Mouse (Mus musculus) ES-E14 (cell line): ENCODE results near the gene Gpat3. TPM values are rescaled to one million over a fixed set of nuclear protein-coding genes. Genes with fewer than 3 reads are reported as not detected.

Experiments
- DNase-seq: peaks from one replicate; pipeline ENCODE4 v3.0.0-alpha.2; 2013; ENCODE audit warnings: low read depth, low spot score
- H3K27ac ChIP-seq: 2 replicates; pipeline ENCODE4 v1.5.1; 2012; ENCODE audit warnings: low read depth, mild to moderate bottlenecking, low read length, moderate library complexity, mixed read lengths; ENCODE audit not compliant: poor library complexity, insufficient read depth, severe bottlenecking
- H3K36me3 ChIP-seq: 2 replicates; pipeline ENCODE4 v1.6.1; 2012; ENCODE audit warnings: mild to moderate bottlenecking, low read length, moderate library complexity, mixed read lengths; ENCODE audit not compliant: control insufficient read depth, poor library complexity, insufficient read depth, severe bottlenecking
- H3K4me1 ChIP-seq, 2 experiments: fragments of 150-350 bp in 1 of 2; sonication (generic) in 1 of 2; 2 replicates each; pipeline ENCODE4 v1.6.1; 2012; ENCODE audit warnings: low read length in 2 of 2, mild to moderate bottlenecking in 1 of 2, mixed read lengths in 1 of 2; ENCODE audit not compliant: control insufficient read depth in 2 of 2, insufficient read depth in 2 of 2, poor library complexity in 1 of 2
- H3K4me3 ChIP-seq, 2 experiments: fragments of 150-350 bp in 1 of 2; sonication (generic) in 1 of 2; 2 replicates each; pipeline ENCODE4 v1.5.1; 2012; ENCODE audit warnings: low read length in 2 of 2, low read depth in 1 of 2, mild to moderate bottlenecking in 1 of 2, mixed read lengths in 1 of 2; ENCODE audit not compliant: insufficient read depth in 1 of 2, poor library complexity in 1 of 2, severe bottlenecking in 1 of 2
- H3K9ac ChIP-seq: 2 replicates; pipeline ENCODE4 v1.6.1; 2012; ENCODE audit warnings: low read depth, mild to moderate bottlenecking, low read length, mixed read lengths; ENCODE audit not compliant: poor library complexity, insufficient read depth, severe bottlenecking
- H3K9me3 ChIP-seq: fragments of 150-350 bp; sonication (generic); 2 replicates; pipeline ENCODE4 v1.6.1; 2012; ENCODE audit warnings: low read depth, mild to moderate bottlenecking, low read length; ENCODE audit not compliant: control insufficient read depth, insufficient read depth
- CHD2 ChIP-seq: IDR thresholded peaks from 2 replicates; pipeline ENCODE4 v1.6.1; 2014; ENCODE audit warnings: mild to moderate bottlenecking, low read depth, low read length, inconsistent platforms
- HCFC1 ChIP-seq: IDR thresholded peaks from 2 replicates; pipeline ENCODE4 v1.6.1; 2012; ENCODE audit warnings: low read length, inconsistent platforms, borderline replicate concordance; ENCODE audit not compliant: insufficient read depth
- MAFK ChIP-seq: IDR thresholded peaks from 2 replicates; pipeline ENCODE4 v1.6.1; 2014; ENCODE audit warnings: mild to moderate bottlenecking, low read depth, low read length, inconsistent platforms; ENCODE audit not compliant: insufficient read depth
- ZC3H11A ChIP-seq: IDR thresholded peaks from 2 replicates; pipeline ENCODE4 v1.6.1; 2012; ENCODE audit warnings: low read depth, mild to moderate bottlenecking, inconsistent platforms, low read length, borderline replicate concordance
- ZNF384 ChIP-seq: IDR thresholded peaks from 2 replicates; pipeline ENCODE4 v1.6.1; 2012; ENCODE audit warnings: low read depth, low read length, inconsistent platforms
- in situ Hi-C, 2 experiments: fragments of 600-800 bp; cut with MboI; formaldehyde crosslinking; loops; one replicate each; pipeline ENCODE4 v1.15.1; 2025; ENCODE audit warnings: low sequenced_read_pairs in 2 of 2, inconsistent platforms in 1 of 2; ENCODE audit not compliant: unreplicated experiment in 2 of 2
- total RNA-seq: library from RNA; depleted of rRNA; stranded (reverse); fragments of 300-350 nt; gene quantifications from 2 replicates; pipeline ENCODE4 v1.2.3, GENCODE M21; 2012

The Gpat3 gene
- total RNA-seq, 1 experiment, result 9.3 TPM

- H3K4me3 ChIP-seq, result peak within 1 kb of the TSS; percentile 86 to 98
- DNase-seq, result peak; percentile 75
- H3K9ac ChIP-seq, result peak within 1 kb of the TSS; percentile 98
- peaks cover 3% of the 10 kb centered on the region; the same call in 1 of the 2 replicates for H3K36me3 ChIP-seq
- in situ Hi-C loops, result loop anchor here (5.0 to 10.0 kb wide), 2 partner anchors 92 to 94 kb away; no protein-coding TSS in a partner anchor
- TF ChIP-seq HCFC1 (0 out of 2 replicates have a peak, but pooled peaks have one; percentile 28), ZC3H11A (no peak), CHD2 (no peak), ZNF384 (no peak), MAFK (no peak)
- H3K27ac ChIP-seq, result no peak within 1 kb of the TSS; the same call in 1 of the 2 replicates
- no peaks in the 10 kb centered on the region for H3K9me3 ChIP-seq
- H3K4me1 ChIP-seq, result peaks cover 0 to 5% of the 10 kb centered on the region in 2 experiments; a peak in 1 of 4 replicates
These were observed 24.9 kb upstream of the Gpat3 start, which contains the start of gene Abraxas1 for GRCm38 (mm10) chr5:100820483-100821184. Gene Abraxas1, minus strand, starts transcription at chr5:100820965.

GRCm38 (mm10) chr5:100821375-100821774, 24.1 kb upstream of the Gpat3 start:
- H3K4me1 ChIP-seq, result peaks cover 0 to 5% of the 10 kb centered on the region in 2 experiments; a peak in 1 of 4 replicates
- H3K4me3 ChIP-seq, result peak overlapping the region in 1 of 2 experiments; percentile 98; a peak in 2 of 4 replicates
- in situ Hi-C loops, result loop anchor here (5.0 to 10.0 kb wide), 2 partner anchors 91 to 93 kb away; no protein-coding TSS in a partner anchor
- DNase-seq, result no peak
- no peak overlapping the region for H3K27ac ChIP-seq
- peaks cover 3% of the 10 kb centered on the region; the same call in 1 of the 2 replicates for H3K36me3 ChIP-seq
- TF ChIP-seq ZC3H11A, result no peak
- no peak for TF ChIP-seq ZNF384
- TF ChIP-seq HCFC1, result no peak
- TF ChIP-seq MAFK, result no peak
- TF ChIP-seq CHD2, result no peak
- no peaks in the 10 kb centered on the region for H3K9me3 ChIP-seq
- H3K9ac ChIP-seq, result no peak overlapping the region

GRCm38 (mm10) chr5:100822826-100823225, 22.7 kb upstream of the Gpat3 start:
- Histone ChIP-seq H3K27ac (no peak overlapping the region), H3K4me3 (no peak overlapping the region), H3K4me1 (peaks cover 0 to 5% of the 10 kb centered on the region in 2 experiments; a peak in 1 of 4 replicates), H3K9me3 (no peaks in the 10 kb centered on the region), H3K36me3 (peaks cover 3% of the 10 kb centered on the region; the same call in 1 of the 2 replicates), H3K9ac (no peak overlapping the region)
- no peak for DNase-seq
- in situ Hi-C loops, result loop anchor here (5.0 to 10.0 kb wide), 2 partner anchors 89 to 92 kb away; no protein-coding TSS in a partner anchor
- no peak for TF ChIP-seq MAFK
- TF ChIP-seq ZNF384, result no peak
- TF ChIP-seq CHD2, result no peak
- no peak for TF ChIP-seq HCFC1
- TF ChIP-seq ZC3H11A, result no peak

GRCm38 (mm10) chr5:100825975-100826374, 19.5 kb upstream of the Gpat3 start:
- no peak overlapping the region for H3K9ac ChIP-seq
- H3K4me3 ChIP-seq, result no peak overlapping the region
- in situ Hi-C loops, result loop anchor here (10.0 to 25.0 kb wide), 2 partner anchors 89 to 836 kb away; partner anchors contain the start of gene Nkx6-1 (in 1 of the 2)
- H3K4me1 ChIP-seq, result peaks cover 0 to 3% of the 10 kb centered on the region in 2 experiments; a peak in 1 of 4 replicates
- H3K9me3 ChIP-seq, result no peaks in the 10 kb centered on the region
- no peak overlapping the region for H3K27ac ChIP-seq
- no peak for DNase-seq
- no peaks in the 10 kb centered on the region for H3K36me3 ChIP-seq
- TF ChIP-seq CHD2 (no peak), MAFK (no peak), HCFC1 (no peak), ZC3H11A (no peak; the same call in 1 of the 2 replicates)
